Mouse (Mus musculus) layer of hippocampus, adult 2 months (tissue): Measurements from ENCODE around the gene Srp9. TPM values are rescaled to one million over a fixed set of nuclear protein-coding genes. Genes with fewer than 3 reads are reported as not detected.

Source experiments
- DNase-seq, 2 experiments: peaks; one replicate each; pipeline ENCODE4 v3.0.0; 2022; ENCODE audit warnings: low spot score in 2 of 2
- H3K27ac ChIP-seq: fragments of 200-600 bp; 2 replicates; pipeline ENCODE4 v1.8.1; 2022
- H3K4me3 ChIP-seq: fragments of 200-600 bp; 2 replicates; pipeline ENCODE4 v1.8.1; 2022; ENCODE audit warnings: mild to moderate bottlenecking
- CTCF ChIP-seq: fragments of 200-600 bp; conservative IDR thresholded peaks from 2 replicates; pipeline ENCODE4 v1.8.1; 2022; ENCODE audit warnings: antibody characterized with exemption, mild to moderate bottlenecking, moderate library complexity
- long read RNA-seq, 2 experiments: library from polyadenylated mRNA; stranded (forward); transcript quantifications; one replicate each; pipeline ENCODE4 v2.0.0; 2021; ENCODE audit warnings: borderline mapping rate in 2 of 2
- total RNA-seq, 2 experiments: library from RNA; stranded (reverse); gene quantifications; 2 replicates each; pipeline ENCODE4 v1.2.3; 2021

Gene Srp9
- total RNA-seq = 10 to 100 TPM; 62.7 to 67.2 TPM
- long read RNA-seq, experiment 1, transcript Srp9-201 (3 exons, 1,367 nt) = major isoform, 99 of 105 reads
- long read RNA-seq, experiment 1, partial matches to known transcripts = 1 of 105 reads
- long read RNA-seq, experiment 1, other reads (novel, unspliced or antisense) = 0 of 105 reads
- long read RNA-seq, experiment 2, transcript Srp9-201 (3 exons, 1,367 nt) = major isoform, 130 of 140 reads
- long read RNA-seq, experiment 2, partial matches to known transcripts = 3 of 140 reads
- long read RNA-seq, experiment 2, other reads (novel, unspliced or antisense) = 0 of 140 reads

GRCm38 (mm10) chr1:182124506-182124905 is at the start of gene Srp9:
TSS of gene Srp9 (plus strand) at chr1:182124737.
- peak; percentile 98 for DNase-seq
- TF ChIP-seq CTCF = peak; percentile 99
- H3K4me3 ChIP-seq = peak within 1 kb of the TSS; percentile 77
- H3K27ac ChIP-seq = peak within 1 kb of the TSS; percentile 93

- TF ChIP-seq CTCF = no peak
- H3K4me3 ChIP-seq = no peak overlapping the region
- no peak overlapping the region for H3K27ac ChIP-seq
- no peak for DNase-seq
These were observed 42.7 kb upstream of the Srp9 start for GRCm38 (mm10) chr1:182081744-182082419.

GRCm38 (mm10) chr1:182083459-182083858 is 41.1 kb upstream of the Srp9 start:
- no peak overlapping the region for H3K4me3 ChIP-seq

GRCm38 (mm10) chr1:182086759-182087158 is 37.8 kb upstream of the Srp9 start:
- no peak for TF ChIP-seq CTCF
- Histone ChIP-seq H3K4me3 (no peak overlapping the region), H3K27ac (peak overlapping the region; percentile 64)

More at GRCm38 (mm10) chr1:182083459-182083858, 41.1 kb upstream of the Srp9 start:
- DNase-seq = no peak
- TF ChIP-seq CTCF = no peak
- H3K27ac ChIP-seq = no peak overlapping the region

GRCm38 (mm10) chr1:182087351-182087750 is 37.2 kb upstream of the Srp9 start:
- Histone ChIP-seq H3K27ac (peak overlapping the region; percentile 49; the same call in 1 of the 2 replicates), H3K4me3 (no peak overlapping the region)
- TF ChIP-seq CTCF = no peak
- DNase-seq = no peak

More at GRCm38 (mm10) chr1:182086759-182087158, 37.8 kb upstream of the Srp9 start:
- DNase-seq = peak; percentile 26 to 64

GRCm38 (mm10) chr1:182087753-182088633 is 36.5 kb upstream of the Srp9 start:
- Histone ChIP-seq H3K27ac (peak overlapping the region; percentile 40), H3K4me3 (no peak overlapping the region)
- TF ChIP-seq CTCF = no peak
- peak; percentile 23 to 58 for DNase-seq

GRCm38 (mm10) chr1:182088844-182089418 is 35.6 kb upstream of the Srp9 start:
- no peak for TF ChIP-seq CTCF
- H3K4me3 ChIP-seq = no peak overlapping the region
- peak overlapping the region; percentile 40 for H3K27ac ChIP-seq
- no peak for DNase-seq

GRCm38 (mm10) chr1:182089600-182090297 is 34.8 kb upstream of the Srp9 start:
- H3K27ac ChIP-seq = peak overlapping the region; percentile 40
- no peak for DNase-seq

GRCm38 (mm10) chr1:182090298-182090677 is 34.2 kb upstream of the Srp9 start:
- TF ChIP-seq CTCF = no peak
- no peak overlapping the region for H3K4me3 ChIP-seq
- H3K27ac ChIP-seq = peak overlapping the region; percentile 40
- DNase-seq = no peak

More at GRCm38 (mm10) chr1:182089600-182090297, 34.8 kb upstream of the Srp9 start:
- H3K4me3 ChIP-seq = no peak overlapping the region
- TF ChIP-seq CTCF = no peak

- Histone ChIP-seq H3K27ac (no peak overlapping the region), H3K4me3 (no peak overlapping the region)
- TF ChIP-seq CTCF = no peak
- DNase-seq = no peak
These were observed 33.3 kb upstream of the Srp9 start for GRCm38 (mm10) chr1:182091261-182091660.

GRCm38 (mm10) chr1:182091746-182092412 is 32.7 kb upstream of the Srp9 start:
- TF ChIP-seq CTCF = no peak
- Histone ChIP-seq H3K4me3 (no peak overlapping the region), H3K27ac (no peak overlapping the region)
- no peak for DNase-seq
